Mouse (Mus musculus) liver, embryonic 16.5 days (tissue): Measurements from ENCODE around the gene Mob3b. TPM values are rescaled to one million over a fixed set of nuclear protein-coding genes. Genes with fewer than 3 reads are reported as not detected.
A peak's percentile ranks its signal among the peaks of the same experiment; 100 is the strongest.

Source experiments
- ATAC-seq: fragments of 200-750 bp; cut with Nextera tagmentation; 2 replicates; pipeline ENCODE4 v1.8.0; 2017; ENCODE audit warnings: low read depth, mild to moderate bottlenecking, moderate number of reproducible peaks, moderate library complexity
- H3K27ac ChIP-seq: fragments of 300-500 bp; sonication (generic); 2 replicates; pipeline ENCODE4 v1.5.1; 2014; ENCODE audit warnings: mild to moderate bottlenecking, low read length
- H3K27me3 ChIP-seq: fragments of 300-500 bp; sonication (generic); 2 replicates; pipeline ENCODE4 v1.6.1; 2014; ENCODE audit warnings: low read depth, low read length, mixed read lengths; ENCODE audit not compliant: control insufficient read depth, insufficient read depth
- H3K36me3 ChIP-seq: fragments of 300-500 bp; sonication (generic); 2 replicates; pipeline ENCODE4 v1.6.1; 2014; ENCODE audit warnings: mild to moderate bottlenecking; ENCODE audit not compliant: control insufficient read depth, insufficient read depth
- H3K4me1 ChIP-seq: fragments of 300-500 bp; sonication (generic); 2 replicates; pipeline ENCODE4 v1.6.1; 2014; ENCODE audit warnings: low read depth, low read length, mixed read lengths; ENCODE audit not compliant: control insufficient read depth
- H3K4me2 ChIP-seq: fragments of 300-500 bp; sonication (generic); 2 replicates; pipeline ENCODE4 v1.6.1; 2014; ENCODE audit warnings: low read depth, low read length, mixed read lengths
- H3K4me3 ChIP-seq: fragments of 300-500 bp; sonication (generic); 2 replicates; pipeline ENCODE4 v1.5.1; 2014; ENCODE audit warnings: low read depth, mild to moderate bottlenecking, low read length
- H3K9ac ChIP-seq: fragments of 300-500 bp; sonication (generic); 2 replicates; pipeline ENCODE4 v1.6.1; 2014; ENCODE audit warnings: low read depth, low read length
- H3K9me3 ChIP-seq: fragments of 300-500 bp; sonication (generic); replicated peaks from 2 replicates; pipeline ENCODE4 v1.6.1; 2016; ENCODE audit warnings: low read length; ENCODE audit not compliant: control insufficient read depth
- WGBS: fragments of 180-500 bp; shearing (Covaris S2); extraction: QIAGEN DNeasy Blood & Tissue Kit; methylation state at CpG from one replicate; pipeline ENCODE4 v1.1.7; 2014; ENCODE audit not compliant: insufficient replicate concordance; 5-methylcytosine and 5-hydroxymethylcytosine counted together
- polyA plus RNA-seq: library from polyadenylated mRNA; unstranded; fragments of >200 nt; fragmentation: Nextera tagmentation; extraction: Ambion mirVana; gene quantifications from 2 replicates; pipeline ENCODE4 v1.2.1, GENCODE M21; 2015

Gene Mob3b
- polyA plus RNA-seq, 1 experiment from 2014 or later: 10.2 TPM

DNA sequence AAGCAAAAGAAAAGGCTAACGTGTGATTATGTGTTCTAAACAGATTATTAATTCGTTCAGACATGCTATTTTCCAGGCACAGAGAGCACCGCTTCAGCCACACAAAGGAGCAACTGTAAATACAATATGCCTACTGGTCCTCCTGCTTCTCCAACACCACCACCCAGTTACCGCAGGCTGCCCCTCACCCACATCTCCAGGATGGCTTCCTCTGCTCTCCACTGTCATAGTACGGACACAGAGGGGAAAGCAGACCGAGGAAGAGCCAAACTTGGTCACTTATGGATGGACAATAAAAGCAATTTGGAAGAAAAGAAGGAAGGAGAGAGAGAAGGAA is 163.7 kb downstream of the Mob3b start:
- no peak overlapping the region for H3K4me2 ChIP-seq
- H3K27me3 ChIP-seq: no peaks in the 10 kb centered on the region
- 67% methylated on average over 6 of the region's 6 CpGs for WGBS
- H3K4me3 ChIP-seq: no peak overlapping the region
- no peak overlapping the region for H3K9ac ChIP-seq
- peaks cover 3% of the 10 kb centered on the region; the same call in 1 of the 2 replicates for H3K4me1 ChIP-seq
- H3K27ac ChIP-seq: no peak overlapping the region
- ATAC-seq: no peak
- H3K36me3 ChIP-seq: no peaks in the 10 kb centered on the region
- H3K9me3 ChIP-seq: no peaks in the 10 kb centered on the region

DNA sequence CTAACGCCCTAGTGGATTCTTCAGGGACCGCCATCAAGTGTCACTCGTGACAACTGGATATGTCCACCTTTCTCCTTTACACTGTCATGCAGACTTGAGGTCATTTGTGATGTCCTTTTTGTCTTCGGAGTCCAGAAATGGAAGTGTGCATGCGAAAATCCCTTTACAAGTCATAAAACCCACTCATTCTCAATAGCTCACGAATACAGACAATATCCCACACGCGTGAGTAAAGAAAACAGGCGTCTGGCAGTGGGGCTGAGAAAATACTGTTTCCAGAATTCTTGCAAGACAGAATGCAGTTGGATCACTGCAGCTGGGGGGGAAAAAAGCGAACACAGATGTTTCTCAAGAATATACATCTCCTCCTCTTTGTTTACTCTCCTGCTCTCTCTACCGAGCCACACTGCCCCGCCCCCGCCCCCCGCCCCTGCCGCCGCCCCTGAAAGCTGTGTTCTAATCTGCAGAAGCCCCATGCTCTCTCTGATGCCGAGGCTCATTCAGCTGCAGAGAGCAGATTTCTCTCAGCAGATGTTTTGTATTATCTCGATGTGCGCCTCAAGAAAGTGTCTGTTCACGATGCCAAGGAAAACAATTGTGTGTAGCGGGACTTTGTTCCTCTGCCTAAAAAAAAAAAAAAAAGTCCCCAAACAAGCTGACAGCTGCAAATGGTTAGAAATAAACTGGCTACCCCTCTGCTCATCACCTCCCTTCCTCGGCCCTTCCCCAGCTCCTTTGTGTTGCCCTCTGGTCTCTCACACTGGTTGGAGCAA is 164.2 kb downstream of the Mob3b start:
- 57% methylated on average over 22 of the region's 22 CpGs for WGBS
- Histone ChIP-seq H3K4me3 (no peak overlapping the region), H3K4me2 (no peak overlapping the region), H3K27me3 (no peaks in the 10 kb centered on the region), H3K9me3 (no peaks in the 10 kb centered on the region), H3K27ac (no peak overlapping the region), H3K36me3 (no peaks in the 10 kb centered on the region), H3K9ac (no peak overlapping the region), H3K4me1 (peaks cover 3% of the 10 kb centered on the region; the same call in 1 of the 2 replicates)
- ATAC-seq: no peak

DNA sequence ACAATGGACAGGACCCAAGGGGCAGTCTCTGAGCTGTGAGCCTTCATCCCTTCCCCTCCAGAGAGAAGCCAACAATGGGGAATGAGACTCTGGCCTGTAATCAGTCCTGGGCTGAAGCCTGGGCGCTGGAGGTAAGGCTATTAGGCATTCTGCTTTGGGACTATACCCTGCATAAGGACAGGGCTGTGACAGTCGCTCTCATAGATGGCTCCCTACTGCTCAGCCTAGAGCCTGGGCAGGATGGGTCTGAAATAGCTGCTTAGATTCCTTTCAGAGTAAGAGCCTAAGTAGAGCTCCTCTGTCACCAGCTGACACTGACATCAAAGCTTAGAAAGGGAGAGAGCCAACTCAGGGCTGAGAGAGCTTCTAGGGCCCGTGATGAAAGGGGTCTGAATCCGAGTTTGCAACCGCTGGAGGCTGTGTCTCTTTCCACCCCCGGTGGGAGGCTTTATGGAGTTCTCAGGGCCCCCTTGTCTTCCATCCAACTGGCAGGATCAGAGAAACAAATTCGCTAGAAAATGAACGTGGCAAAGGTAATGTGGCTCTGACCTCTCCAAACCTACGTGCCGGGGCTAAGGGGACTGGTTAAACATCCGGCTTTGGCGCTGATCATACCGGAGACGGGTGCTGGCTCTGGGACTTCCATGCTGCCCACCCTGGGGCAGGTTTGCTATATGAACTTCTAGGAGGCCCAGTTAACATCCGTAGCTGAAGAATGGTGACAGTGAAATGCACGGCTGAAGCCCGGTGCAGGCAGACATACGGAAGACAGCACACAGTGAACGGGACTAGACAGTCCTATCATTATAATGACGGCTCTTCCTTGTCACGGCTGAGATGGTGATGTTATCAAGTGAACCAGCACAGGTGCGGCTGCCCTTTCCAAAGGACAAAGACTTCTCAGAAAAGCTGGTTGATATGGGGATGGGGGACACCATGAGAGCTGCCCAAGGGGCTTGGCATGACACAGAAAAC is 165.1 kb downstream of the Mob3b start:
- no peak overlapping the region for H3K9ac ChIP-seq
- no peaks in the 10 kb centered on the region for H3K36me3 ChIP-seq
- 75% methylated on average over 22 of the region's 22 CpGs for WGBS
- no peak overlapping the region for H3K4me2 ChIP-seq
- peaks cover 3% of the 10 kb centered on the region; the same call in 1 of the 2 replicates for H3K4me1 ChIP-seq
- H3K4me3 ChIP-seq: no peak overlapping the region
- H3K27me3 ChIP-seq: no peaks in the 10 kb centered on the region
- no peak for ATAC-seq
- H3K9me3 ChIP-seq: no peaks in the 10 kb centered on the region
- H3K27ac ChIP-seq: no peak overlapping the region

DNA sequence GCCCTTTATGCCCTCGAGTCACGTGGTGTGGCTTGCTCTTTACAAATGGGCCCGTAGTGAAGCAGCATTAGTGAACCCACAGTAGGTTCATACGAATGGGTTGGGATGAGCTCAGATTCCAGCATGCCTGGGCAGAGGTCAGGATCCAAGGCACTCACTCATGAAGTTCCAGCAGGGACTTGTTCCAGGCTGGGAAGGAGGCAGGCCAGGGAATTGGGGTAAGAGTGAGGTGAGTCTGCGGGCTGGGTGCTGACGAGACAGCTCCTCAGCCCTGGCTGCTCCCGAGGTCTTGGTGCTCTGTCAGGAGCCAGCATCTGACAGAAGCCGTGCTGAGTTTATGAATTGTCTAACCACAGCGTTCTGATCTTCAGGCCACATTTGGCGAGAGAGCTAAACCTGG is 166.2 kb downstream of the Mob3b start:
- 42% methylated on average over 10 of the region's 10 CpGs for WGBS
- peaks cover 3% of the 10 kb centered on the region; the same call in 1 of the 2 replicates for H3K4me1 ChIP-seq
- no peak overlapping the region for H3K9ac ChIP-seq
- no peak overlapping the region for H3K4me3 ChIP-seq
- H3K27ac ChIP-seq: 0 out of 2 replicates have a peak overlapping the region, but pooled peaks have one; percentile 24
- no peaks in the 10 kb centered on the region for H3K9me3 ChIP-seq
- H3K27me3 ChIP-seq: no peaks in the 10 kb centered on the region
- H3K36me3 ChIP-seq: no peaks in the 10 kb centered on the region
- no peak for ATAC-seq
- no peak overlapping the region for H3K4me2 ChIP-seq

DNA sequence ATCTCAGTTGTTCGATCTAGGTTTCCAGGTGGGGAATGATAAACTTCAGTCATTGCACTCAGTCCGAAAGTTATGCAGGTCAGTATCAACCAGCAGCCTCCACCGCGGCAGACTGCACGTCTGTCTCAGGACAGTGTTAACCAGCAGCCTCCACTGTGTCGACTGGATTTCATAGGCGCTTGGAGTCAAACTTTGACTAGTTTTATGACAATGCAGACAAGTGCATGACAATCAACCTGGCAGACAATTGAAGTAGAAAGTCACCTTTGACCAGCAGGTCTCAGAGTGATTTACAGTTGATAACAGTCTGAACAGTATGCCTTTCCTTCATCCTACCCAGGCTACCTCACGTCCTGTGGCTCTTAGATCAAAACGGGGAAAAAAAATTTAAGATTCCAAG is 166.6 kb downstream of the Mob3b start:
- ATAC-seq: no peak
- no peak overlapping the region for H3K27ac ChIP-seq
- H3K27me3 ChIP-seq: no peaks in the 10 kb centered on the region
- H3K4me2 ChIP-seq: no peak overlapping the region
- H3K9me3 ChIP-seq: no peaks in the 10 kb centered on the region
- WGBS: 62% methylated on average over 9 of the region's 9 CpGs
- no peaks in the 10 kb centered on the region for H3K36me3 ChIP-seq
- peaks cover 3% of the 10 kb centered on the region; the same call in 1 of the 2 replicates for H3K4me1 ChIP-seq
- no peak overlapping the region for H3K9ac ChIP-seq
- H3K4me3 ChIP-seq: no peak overlapping the region

DNA sequence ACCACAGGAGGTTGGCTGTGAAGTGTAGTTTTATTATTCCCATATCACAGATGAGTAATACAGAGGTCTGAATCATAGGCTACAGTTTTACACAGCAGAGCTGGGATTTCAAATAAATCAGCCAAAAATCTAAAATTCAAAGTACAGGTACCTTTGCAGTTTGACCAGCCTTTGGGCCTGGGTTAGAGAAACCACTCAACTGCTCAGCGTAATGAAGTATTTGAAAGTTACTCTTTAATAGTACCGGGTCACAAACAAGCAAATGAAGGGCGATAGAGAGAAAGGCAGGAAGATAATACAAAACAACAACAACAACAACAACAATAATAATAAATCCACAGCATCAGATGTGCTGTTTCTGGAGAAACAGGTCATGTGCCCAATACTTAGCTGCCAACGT is 169.7 kb downstream of the Mob3b start:
- no peak overlapping the region for H3K4me2 ChIP-seq
- H3K36me3 ChIP-seq: no peaks in the 10 kb centered on the region
- H3K9me3 ChIP-seq: no peaks in the 10 kb centered on the region
- ATAC-seq: no peak
- peak overlapping the region; percentile 72 for H3K27ac ChIP-seq
- no peaks in the 10 kb centered on the region for H3K27me3 ChIP-seq
- H3K9ac ChIP-seq: no peak overlapping the region
- H3K4me3 ChIP-seq: no peak overlapping the region
- WGBS: 70% methylated on average over 4 of the region's 4 CpGs
- peaks cover 3% of the 10 kb centered on the region; the same call in 1 of the 2 replicates for H3K4me1 ChIP-seq

DNA sequence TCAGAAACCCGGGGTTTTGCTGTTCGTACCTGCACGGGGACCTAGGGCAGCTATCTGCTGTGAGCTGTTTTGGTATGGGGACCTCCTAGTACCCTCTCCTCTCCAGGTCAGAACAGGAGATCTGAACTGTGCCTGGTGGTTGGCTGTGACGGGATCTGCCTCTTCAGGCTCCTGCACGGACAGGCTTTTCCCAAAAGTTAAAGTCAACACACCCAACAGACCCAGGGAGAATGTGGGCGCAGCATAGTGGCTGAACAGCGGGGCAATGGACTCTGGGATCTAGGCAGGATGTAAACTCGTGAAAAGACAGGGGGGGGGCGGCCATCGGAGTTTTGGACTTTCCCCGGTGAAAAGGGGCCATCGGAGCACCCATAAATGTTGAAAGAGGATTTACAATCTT is 170.2 kb downstream of the Mob3b start:
- H3K36me3 ChIP-seq: no peaks in the 10 kb centered on the region
- no peak overlapping the region for H3K4me2 ChIP-seq
- no peak overlapping the region for H3K4me3 ChIP-seq
- ATAC-seq: peak; percentile 76
- H3K4me1 ChIP-seq: peaks cover 3% of the 10 kb centered on the region; the same call in 1 of the 2 replicates
- H3K27me3 ChIP-seq: no peaks in the 10 kb centered on the region
- 59% methylated on average over 12 of the region's 12 CpGs for WGBS
- no peaks in the 10 kb centered on the region for H3K9me3 ChIP-seq
- peak overlapping the region; percentile 72 for H3K27ac ChIP-seq
- H3K9ac ChIP-seq: no peak overlapping the region

DNA sequence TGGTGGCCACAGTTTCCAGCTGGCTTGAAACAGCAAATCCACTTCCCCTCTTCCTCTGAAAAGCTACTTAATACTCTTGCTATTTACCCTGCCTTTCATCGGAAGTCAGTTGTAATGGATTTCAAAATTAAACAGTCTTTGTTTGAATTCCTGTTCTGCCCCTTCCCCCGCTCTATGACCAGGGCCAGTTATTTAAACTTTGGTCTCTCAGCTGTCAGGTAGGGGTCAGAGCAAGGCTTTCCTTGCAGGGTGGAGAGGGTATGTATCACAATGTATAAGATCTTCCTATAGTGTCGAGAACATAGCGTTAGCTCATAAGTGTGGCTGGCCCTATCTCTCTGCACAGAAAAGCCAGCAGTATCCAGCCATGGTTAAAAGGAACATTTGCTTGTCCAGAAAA is 170.6 kb downstream of the Mob3b start:
- no peaks in the 10 kb centered on the region for H3K36me3 ChIP-seq
- 39% methylated on average over 4 of the region's 4 CpGs for WGBS
- no peak overlapping the region for H3K4me3 ChIP-seq
- no peaks in the 10 kb centered on the region for H3K27me3 ChIP-seq
- peaks cover 3% of the 10 kb centered on the region; the same call in 1 of the 2 replicates for H3K4me1 ChIP-seq
- no peak overlapping the region for H3K4me2 ChIP-seq
- H3K27ac ChIP-seq: peak overlapping the region; percentile 72
- no peak overlapping the region for H3K9ac ChIP-seq
- no peaks in the 10 kb centered on the region for H3K9me3 ChIP-seq
- ATAC-seq: peak; percentile 71
